Mouse (Mus musculus): ENCODE results near the gene Fam196b. TPM values are rescaled to one million over a fixed set of nuclear protein-coding genes. Genes with fewer than 3 reads are reported as not detected.

The Fam196b gene
- total RNA-seq, 2 experiments from 2014 or later = 0.30 TPM; not detected in 1

GRCm38 (mm10) chr11:34406309-34406708 lies 91.7 kb downstream of the Fam196b start:
- no peak for DNase-seq

GRCm38 (mm10) chr11:34406850-34407249 lies 92.2 kb downstream of the Fam196b start:
- peak; percentile 12 for DNase-seq

GRCm38 (mm10) chr11:34415884-34416618 lies 101.4 kb downstream of the Fam196b start:
- DNase-seq = no peak

GRCm38 (mm10) chr11:34416619-34416979 lies 102.0 kb downstream of the Fam196b start:
- DNase-seq = no peak

- DNase-seq = no peak
Observed at GRCm38 (mm10) chr11:34421061-34421460, 106.4 kb downstream of the Fam196b start.

- no peak for DNase-seq
Observed at GRCm38 (mm10) chr11:34424546-34424945, 109.9 kb downstream of the Fam196b start.

GRCm38 (mm10) chr11:34427212-34427611 lies 112.6 kb downstream of the Fam196b start:
- no peak for DNase-seq

- DNase-seq = no peak
Observed at GRCm38 (mm10) chr11:34430940-34431339, 116.3 kb downstream of the Fam196b start.

GRCm38 (mm10) chr11:34431371-34431770 lies 116.7 kb downstream of the Fam196b start:
- no peak for DNase-seq

- DNase-seq = no peak
Observed at GRCm38 (mm10) chr11:34431978-34432377, 117.4 kb downstream of the Fam196b start.

- no peak for DNase-seq
Observed at GRCm38 (mm10) chr11:34437446-34437845, 122.8 kb downstream of the Fam196b start.

GRCm38 (mm10) chr11:34438429-34438828 lies 123.8 kb downstream of the Fam196b start:
- no peak for DNase-seq

- DNase-seq = peak; percentile 61
Observed at GRCm38 (mm10) chr11:34447891-34448290, 133.3 kb downstream of the Fam196b start.

GRCm38 (mm10) chr11:34449944-34450343 lies 135.3 kb downstream of the Fam196b start:
- DNase-seq = no peak

- no peak for DNase-seq
Observed at GRCm38 (mm10) chr11:34467056-34467455, 152.4 kb downstream of the Fam196b start.

GRCm38 (mm10) chr11:34468571-34468970 lies 153.9 kb downstream of the Fam196b start:
- no peak for DNase-seq

GRCm38 (mm10) chr11:34469792-34470191 lies 155.2 kb downstream of the Fam196b start:
- no peak for DNase-seq

Other genes with a start within 250 kb of the Fam196b start
- not detected for gene 4930469K13Rik, start 216.3 kb upstream of the Fam196b start, total RNA-seq (2021)
- gene Foxi1, start 106.7 kb upstream of the Fam196b start, total RNA-seq (2021) = not detected